In genomic region chr12:79975466-79976239, GRCm38 (mm10) we compare ENCODE assay signal across 13 mouse cellular contexts.
DNase-seq lines count a peak whose midpoint lies in the region; ATAC-seq and TF ChIP-seq lines count a peak whose summit lies in the region.
"Had no signal": no experiment of that assay in that cellular context is flagged by ENCODE, and none has a peak within 500 bp of the region (broad histone marks: within the 10 kb centered on the region; RNA-seq: fewer than 3 reads in every experiment).

No protein-coding gene starts in this region.

- no peak for TF ChIP-seq CTCF in lung, postnatal 0 days (IDR thresholded peaks at IDR 0.05)
- no peak for TF ChIP-seq CTCF in heart, postnatal 0 days (IDR thresholded peaks at IDR 0.05; ENCODE audit: low read depth)

- intact Hi-C loops in gastrocnemius, postnatal 14 days (cut with DNase I; ENCODE audit: low total_unique reads): no loop called here

- WGBS in heart, embryonic 10.5 days: 50% methylated on average over 9 of the region's 9 CpGs
- WGBS in lung, postnatal 0 days: 31% methylated on average over 9 of the region's 9 CpGs
- 44% methylated on average over 9 of the region's 9 CpGs for WGBS in heart, postnatal 0 days
- 38% methylated on average over 9 of the region's 9 CpGs for WGBS in stomach, embryonic 15.5 days

- no peak overlapping the region for H3K4me3 ChIP-seq in heart, embryonic 10.5 days
- H3K4me3 ChIP-seq in lung, postnatal 0 days (ENCODE audit: low read depth, low read length): no peak overlapping the region
- H3K4me3 ChIP-seq in heart, postnatal 0 days (ENCODE audit: low read depth, low read length): no peak overlapping the region
- H3K4me3 ChIP-seq in stomach, embryonic 15.5 days (replicated peaks): no peak overlapping the region

- H3K27me3 ChIP-seq in heart, embryonic 10.5 days (ENCODE audit: insufficient read depth, poor library complexity, severe bottlenecking): no peaks in the 10 kb centered on the region
- no peaks in the 10 kb centered on the region for H3K27me3 ChIP-seq in lung, postnatal 0 days (replicated peaks; ENCODE audit: insufficient read depth, low read length)
- H3K27me3 ChIP-seq in heart, postnatal 0 days (ENCODE audit: control insufficient read depth, insufficient read depth, low read length): no peaks in the 10 kb centered on the region
- no peaks in the 10 kb centered on the region for H3K27me3 ChIP-seq in stomach, embryonic 15.5 days (replicated peaks)

- H3K27ac ChIP-seq in heart, embryonic 10.5 days: peak overlapping the region; percentile 87
- H3K27ac ChIP-seq in lung, postnatal 0 days (ENCODE audit: low read length): peak overlapping the region; percentile 87
- peak overlapping the region; percentile 74 for H3K27ac ChIP-seq in heart, postnatal 0 days (ENCODE audit: low read depth)
- H3K27ac ChIP-seq in stomach, embryonic 15.5 days: peak overlapping the region; percentile 92
- H3K27ac ChIP-seq: liver, embryonic 14.5 days had no signal

- peaks cover 46% of the 10 kb centered on the region for H3K4me1 ChIP-seq in heart, embryonic 10.5 days
- peaks cover 12% of the 10 kb centered on the region for H3K4me1 ChIP-seq in lung, postnatal 0 days (ENCODE audit: insufficient read depth, low read depth, low read length)
- peaks cover 28% of the 10 kb centered on the region for H3K4me1 ChIP-seq in heart, postnatal 0 days (ENCODE audit: control insufficient read depth, insufficient read depth)
- peaks cover 36% of the 10 kb centered on the region for H3K4me1 ChIP-seq in stomach, embryonic 15.5 days

- DNase-seq in heart, embryonic 10.5 days (ENCODE audit: low spot score): peak; percentile 76
- no peak for DNase-seq in heart, adult 9 months (ENCODE audit: low spot score in 2 of 2)
- peak; percentile 86 for DNase-seq in lung, postnatal 0 days (ENCODE audit: low spot score)
- DNase-seq in lung, postnatal 25 days (ENCODE audit: low spot score): no peak
- DNase-seq in heart, postnatal 0 days (ENCODE audit: low spot score): no peak
- DNase-seq in gastrocnemius, postnatal 14 days: no peak
- DNase-seq in urinary bladder, postnatal 25 days (ENCODE audit: low spot score): no peak
- DNase-seq: gastrocnemius, postnatal 10 days; layer of hippocampus, adult 9-11 months; right cerebral cortex, postnatal 14 days; thymus, postnatal 36 days had no signal

- H3K9ac ChIP-seq in lung, postnatal 0 days (replicated peaks; ENCODE audit: low read depth): no peak overlapping the region
- H3K9ac ChIP-seq in heart, postnatal 0 days (replicated peaks; ENCODE audit: low read depth, low read length): no peak overlapping the region
- H3K9ac ChIP-seq in stomach, embryonic 15.5 days: no peak overlapping the region
- H3K9ac ChIP-seq: liver, embryonic 14.5 days had no signal

- TF ChIP-seq EP300 in lung, postnatal 0 days (IDR thresholded peaks at IDR 0.05): peak; percentile 72
- no peak for TF ChIP-seq EP300 in heart, postnatal 0 days (IDR thresholded peaks at IDR 0.05; ENCODE audit: low read depth)

- no peak overlapping the region for H3K4me2 ChIP-seq in lung, postnatal 0 days (replicated peaks; ENCODE audit: low read depth, low read length)
- H3K4me2 ChIP-seq in heart, postnatal 0 days (ENCODE audit: low read depth, low read length): no peak overlapping the region
- H3K4me2 ChIP-seq in stomach, embryonic 15.5 days: no peak overlapping the region

- no peaks in the 10 kb centered on the region for H3K9me3 ChIP-seq in heart, embryonic 10.5 days
- no peaks in the 10 kb centered on the region for H3K9me3 ChIP-seq in lung, postnatal 0 days (ENCODE audit: low read length)
- no peaks in the 10 kb centered on the region for H3K9me3 ChIP-seq in heart, postnatal 0 days (replicated peaks; ENCODE audit: control insufficient read depth, low read length)
- no peaks in the 10 kb centered on the region for H3K9me3 ChIP-seq in stomach, embryonic 15.5 days

- H3K36me3 ChIP-seq in heart, embryonic 10.5 days: no peaks in the 10 kb centered on the region
- H3K36me3 ChIP-seq in lung, postnatal 0 days (ENCODE audit: insufficient read depth, low read length): no peaks in the 10 kb centered on the region
- H3K36me3 ChIP-seq in heart, postnatal 0 days (replicated peaks; ENCODE audit: control insufficient read depth, insufficient read depth, low read length): no peaks in the 10 kb centered on the region
- H3K36me3 ChIP-seq in stomach, embryonic 15.5 days: no peaks in the 10 kb centered on the region

- peak; percentile 76 for ATAC-seq in lung, postnatal 0 days
- ATAC-seq in heart, postnatal 0 days (ENCODE audit: insufficient read depth, low read depth): peak; percentile 37; the same call in 1 of the 2 replicates
- no peak for ATAC-seq in stomach, embryonic 15.5 days (ENCODE audit: insufficient read depth, low FRiP score, low read depth)

Comparison
In these comparisons a context has a peak if more than half of its experiments do, and no peak if none do; other contexts are left out.
1. DNase-seq: peak in heart, embryonic 10.5 days (single experiment) and lung, postnatal 0 days (single experiment); none in heart, adult 9 months (0 of 2), lung, postnatal 25 days (single experiment), heart, postnatal 0 days (single experiment), gastrocnemius, postnatal 14 days (single experiment) and urinary bladder, postnatal 25 days (single experiment).
2. Peak in every context shown above with its lines, with median percentiles within 50 percentile points of each other: H3K27ac ChIP-seq.